ENCODE assay signal across 21 mouse cellular contexts in the genomic region with DNA sequence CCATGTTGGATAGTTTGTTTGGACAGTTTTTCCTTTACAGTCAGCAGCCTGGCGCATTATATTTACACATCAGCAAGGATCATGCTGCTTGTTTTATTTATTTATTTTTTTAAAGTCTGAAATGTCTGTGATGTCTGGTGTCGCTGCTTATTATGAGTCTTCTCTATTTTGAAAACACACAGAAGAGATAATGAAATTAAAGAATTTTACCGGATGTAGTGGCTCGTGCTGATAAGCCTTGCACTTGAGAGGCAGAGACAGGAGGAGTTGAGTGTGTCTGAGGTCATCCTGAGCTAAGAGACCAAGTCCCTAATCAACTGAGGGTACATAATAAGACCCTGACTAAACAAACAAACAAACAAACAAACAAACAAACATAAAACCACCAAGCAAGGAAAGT.
DNase-seq lines count a peak whose midpoint lies in the region; ATAC-seq and TF ChIP-seq lines count a peak whose summit lies in the region.
"Had no signal": no experiment of that assay in that cellular context is flagged by ENCODE, and none has a peak within 500 bp of the region (broad histone marks: within the 10 kb centered on the region; RNA-seq: fewer than 3 reads in every experiment).

No protein-coding gene starts in this region.

- peaks cover 42% of the 10 kb centered on the region for H3K4me1 ChIP-seq in neural tube, embryonic 13.5 days (replicated peaks)
- H3K4me1 ChIP-seq in neural tube, embryonic 15.5 days: peaks cover 26% of the 10 kb centered on the region
- H3K4me1 ChIP-seq in G1E (ENCODE audit: insufficient read depth, low read depth, low read length): no peaks in the 10 kb centered on the region
- peaks cover 15% of the 10 kb centered on the region; the same call in 1 of the 2 replicates for H3K4me1 ChIP-seq in midbrain, embryonic 16.5 days (ENCODE audit: control insufficient read depth, insufficient read depth, low read length)
- no peaks in the 10 kb centered on the region for H3K4me1 ChIP-seq in stomach, postnatal 0 days (replicated peaks; ENCODE audit: control insufficient read depth, insufficient read depth)

- H3K4me2 ChIP-seq in neural tube, embryonic 13.5 days: no peak overlapping the region
- no peak overlapping the region for H3K4me2 ChIP-seq in neural tube, embryonic 15.5 days
- no peak overlapping the region for H3K4me2 ChIP-seq in midbrain, embryonic 16.5 days (ENCODE audit: low read length)
- H3K4me2 ChIP-seq in stomach, postnatal 0 days (replicated peaks; ENCODE audit: low read depth): no peak overlapping the region
- H3K4me2 ChIP-seq: embryonic facial prominence, embryonic 13.5 days; embryonic facial prominence, embryonic 15.5 days; forebrain, embryonic 12.5 days had no signal

- no peak for ATAC-seq in neural tube, embryonic 13.5 days (ENCODE audit: low read depth)
- ATAC-seq in neural tube, embryonic 15.5 days (ENCODE audit: low FRiP score): no peak
- peak; percentile 22; the same call in 1 of the 2 replicates for ATAC-seq in G1E (ENCODE audit: extremely low read depth, insufficient number of reproducible peaks, low FRiP score, poor library complexity, severe bottlenecking)
- no peak for ATAC-seq in midbrain, embryonic 16.5 days
- ATAC-seq in stomach, postnatal 0 days (ENCODE audit: low FRiP score, low TSS enrichment): no peak
- ATAC-seq: forebrain, embryonic 14.5 days; forebrain, embryonic 16.5 days had no signal

- no peak overlapping the region for H3K9ac ChIP-seq in neural tube, embryonic 13.5 days
- H3K9ac ChIP-seq in neural tube, embryonic 15.5 days (replicated peaks): no peak overlapping the region
- H3K9ac ChIP-seq in midbrain, embryonic 16.5 days (ENCODE audit: low read depth, low read length): no peak overlapping the region
- no peak overlapping the region for H3K9ac ChIP-seq in stomach, postnatal 0 days (ENCODE audit: low read length)
- H3K9ac ChIP-seq: embryonic facial prominence, embryonic 13.5 days; embryonic facial prominence, embryonic 15.5 days; forebrain, embryonic 12.5 days had no signal

- H3K9me3 ChIP-seq in neural tube, embryonic 13.5 days: no peaks in the 10 kb centered on the region
- H3K9me3 ChIP-seq in neural tube, embryonic 15.5 days (replicated peaks): no peaks in the 10 kb centered on the region
- H3K9me3 ChIP-seq in G1E (replicated peaks): no peaks in the 10 kb centered on the region
- no peaks in the 10 kb centered on the region for H3K9me3 ChIP-seq in midbrain, embryonic 16.5 days (replicated peaks; ENCODE audit: control insufficient read depth, low read length, poor library complexity, severe bottlenecking)
- H3K9me3 ChIP-seq in stomach, postnatal 0 days (ENCODE audit: control insufficient read depth, low read length): no peaks in the 10 kb centered on the region
- H3K9me3 ChIP-seq: embryonic facial prominence, embryonic 13.5 days; embryonic facial prominence, embryonic 15.5 days; forebrain, embryonic 10.5 days; forebrain, embryonic 12.5 days had no signal

- DNase-seq in G1E (ENCODE audit: low spot score) (no peak), MEL-GATA-1-ER (ENCODE audit: extremely low read depth, low read depth) (peak; percentile 70)
- no peak for DNase-seq in stomach, postnatal 0 days (ENCODE audit: low spot score)
- no peak for DNase-seq in lung, postnatal 25 days (ENCODE audit: low spot score)
- DNase-seq: adrenal gland, adult 2 months; adrenal gland, postnatal 10 days; adrenal gland, postnatal 25 days; cerebellum, adult 11 months; cerebellum, adult 9-11 months; cerebellum, postnatal 14 days; embryo, embryonic 11 days had no signal

- H3K36me3 ChIP-seq in neural tube, embryonic 13.5 days: no peaks in the 10 kb centered on the region
- no peaks in the 10 kb centered on the region for H3K36me3 ChIP-seq in neural tube, embryonic 15.5 days
- no peaks in the 10 kb centered on the region for H3K36me3 ChIP-seq in G1E (replicated peaks)
- no peaks in the 10 kb centered on the region for H3K36me3 ChIP-seq in midbrain, embryonic 16.5 days (ENCODE audit: control insufficient read depth, insufficient read depth, low read length)
- no peaks in the 10 kb centered on the region for H3K36me3 ChIP-seq in stomach, postnatal 0 days (ENCODE audit: control insufficient read depth, insufficient read depth, low read length)
- H3K36me3 ChIP-seq: embryonic facial prominence, embryonic 13.5 days; embryonic facial prominence, embryonic 15.5 days; forebrain, embryonic 10.5 days; forebrain, embryonic 12.5 days had no signal

- 89% methylated on average over 4 of the region's 4 CpGs for WGBS in neural tube, embryonic 13.5 days
- WGBS in neural tube, embryonic 15.5 days: 87% methylated on average over 4 of the region's 4 CpGs
- WGBS in midbrain, embryonic 16.5 days: 85% methylated on average over 4 of the region's 4 CpGs
- WGBS in stomach, postnatal 0 days: 90% methylated on average over 4 of the region's 4 CpGs

- no peaks in the 10 kb centered on the region for H3K27me3 ChIP-seq in neural tube, embryonic 13.5 days
- H3K27me3 ChIP-seq in neural tube, embryonic 15.5 days (replicated peaks): no peaks in the 10 kb centered on the region
- H3K27me3 ChIP-seq in G1E (ENCODE audit: insufficient read depth, low read length): no peaks in the 10 kb centered on the region; the same call in 1 of the 2 replicates
- H3K27me3 ChIP-seq in midbrain, embryonic 16.5 days (ENCODE audit: control insufficient read depth, insufficient read depth, low read depth, low read length): no peaks in the 10 kb centered on the region
- no peaks in the 10 kb centered on the region for H3K27me3 ChIP-seq in stomach, postnatal 0 days (ENCODE audit: control insufficient read depth, insufficient read depth, low read length)
- H3K27me3 ChIP-seq: embryonic facial prominence, embryonic 13.5 days; embryonic facial prominence, embryonic 15.5 days; forebrain, embryonic 12.5 days had no signal

- no peak overlapping the region for H3K4me3 ChIP-seq in neural tube, embryonic 13.5 days
- H3K4me3 ChIP-seq in neural tube, embryonic 15.5 days (replicated peaks): no peak overlapping the region
- H3K4me3 ChIP-seq in G1E (ENCODE audit: low read depth, low read length): no peak overlapping the region
- H3K4me3 ChIP-seq in midbrain, embryonic 16.5 days (ENCODE audit: low read depth, low read length): no peak overlapping the region
- no peak overlapping the region for H3K4me3 ChIP-seq in stomach, postnatal 0 days (ENCODE audit: low read depth, low read length)
- H3K4me3 ChIP-seq: embryonic facial prominence, embryonic 13.5 days; embryonic facial prominence, embryonic 15.5 days; erythroblast, embryonic 14.5 days; forebrain, embryonic 10.5 days; forebrain, embryonic 12.5 days had no signal

- no peak for TF ChIP-seq CTCF in G1E (IDR thresholded peaks at IDR 0.05; ENCODE audit: low read depth, low read length)
- TF ChIP-seq CTCF in stomach, postnatal 0 days (IDR thresholded peaks at IDR 0.05; ENCODE audit: low read depth): no peak

- no peak for TF ChIP-seq EP300 in stomach, postnatal 0 days (optimal IDR thresholded peaks at IDR 0.05)

- peak overlapping the region; percentile 3; the same call in 1 of the 2 replicates for H3K27ac ChIP-seq in neural tube, embryonic 13.5 days (replicated peaks)
- no peak overlapping the region for H3K27ac ChIP-seq in neural tube, embryonic 15.5 days (replicated peaks)
- H3K27ac ChIP-seq in midbrain, embryonic 16.5 days (ENCODE audit: low read length): no peak overlapping the region
- no peak overlapping the region for H3K27ac ChIP-seq in stomach, postnatal 0 days (replicated peaks)
- H3K27ac ChIP-seq: embryonic facial prominence, embryonic 13.5 days; embryonic facial prominence, embryonic 15.5 days; forebrain, embryonic 10.5 days had no signal
